Mouse (Mus musculus) lung, adult 18-20 months (tissue): ENCODE data around the gene Fam229a.

Experiments
- DNase-seq, 2 experiments: peaks; one replicate each; pipeline ENCODE4 v3.0.0; 2022; ENCODE audit warnings: mixed read lengths in 2 of 2

The Fam229a gene

DNA sequence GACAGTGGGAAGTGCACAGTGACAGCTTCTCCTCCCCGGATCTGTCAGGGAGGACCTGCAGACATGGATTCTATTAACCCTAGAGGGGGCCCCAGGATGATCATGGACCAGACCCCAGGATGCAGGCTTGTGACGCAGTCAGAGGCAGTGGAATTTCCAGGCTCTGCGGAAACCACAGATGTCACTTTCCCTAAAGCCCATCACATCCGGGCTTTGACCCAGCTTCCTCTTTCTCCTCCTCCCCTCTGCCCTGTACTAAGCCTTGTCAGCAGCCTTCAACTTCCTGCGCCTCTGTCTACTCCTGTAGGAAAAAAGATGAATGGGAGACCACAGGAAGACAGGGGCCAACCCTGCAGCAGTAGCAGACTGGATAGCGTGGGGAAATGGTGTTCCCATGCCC, 5.6 kb downstream of the Fam229a start:
- DNase-seq, result peak in 1 of 2 experiments; percentile 55

DNA sequence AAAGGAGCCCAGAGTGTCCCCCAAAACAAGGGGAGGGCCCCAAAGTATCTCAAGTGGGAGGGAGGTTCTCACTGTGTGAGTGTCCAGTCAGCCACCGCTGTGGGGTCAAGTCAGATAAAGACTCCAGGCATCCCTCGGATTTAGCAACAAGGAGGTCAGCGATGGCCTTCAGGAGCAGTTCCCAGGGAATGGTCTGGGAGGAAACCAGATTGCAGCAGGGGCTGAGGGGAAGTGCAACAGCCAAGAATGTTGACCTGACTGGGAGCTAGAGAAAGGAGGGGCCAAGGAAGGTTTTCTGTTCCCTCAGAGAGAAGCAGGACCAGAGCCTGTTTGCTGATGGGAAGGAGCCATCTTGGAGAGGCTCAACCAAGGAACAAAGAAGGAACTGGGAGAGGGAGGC, 8.0 kb downstream of the Fam229a start:
- no peak for DNase-seq

DNA sequence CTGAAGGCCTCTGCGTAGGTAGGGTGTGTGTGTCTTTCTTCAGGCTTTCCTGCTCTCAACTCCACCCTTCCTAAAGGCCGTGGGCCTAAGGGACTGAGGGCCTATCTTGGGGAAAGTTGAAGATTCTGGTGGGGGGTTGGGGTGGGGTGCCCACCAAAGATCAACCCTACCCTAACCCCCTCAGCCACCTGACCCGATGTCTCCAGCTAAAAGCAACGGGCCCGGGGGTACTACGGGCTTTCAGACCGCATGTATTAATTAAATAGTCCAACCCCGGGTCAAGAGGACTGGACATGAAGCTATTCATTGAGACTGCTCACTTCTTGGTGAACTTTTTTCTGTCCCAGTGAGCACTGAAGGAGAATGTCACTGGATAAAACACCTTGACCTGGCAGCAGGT, 9.0 kb downstream of the Fam229a start:
- no peak for DNase-seq

DNA sequence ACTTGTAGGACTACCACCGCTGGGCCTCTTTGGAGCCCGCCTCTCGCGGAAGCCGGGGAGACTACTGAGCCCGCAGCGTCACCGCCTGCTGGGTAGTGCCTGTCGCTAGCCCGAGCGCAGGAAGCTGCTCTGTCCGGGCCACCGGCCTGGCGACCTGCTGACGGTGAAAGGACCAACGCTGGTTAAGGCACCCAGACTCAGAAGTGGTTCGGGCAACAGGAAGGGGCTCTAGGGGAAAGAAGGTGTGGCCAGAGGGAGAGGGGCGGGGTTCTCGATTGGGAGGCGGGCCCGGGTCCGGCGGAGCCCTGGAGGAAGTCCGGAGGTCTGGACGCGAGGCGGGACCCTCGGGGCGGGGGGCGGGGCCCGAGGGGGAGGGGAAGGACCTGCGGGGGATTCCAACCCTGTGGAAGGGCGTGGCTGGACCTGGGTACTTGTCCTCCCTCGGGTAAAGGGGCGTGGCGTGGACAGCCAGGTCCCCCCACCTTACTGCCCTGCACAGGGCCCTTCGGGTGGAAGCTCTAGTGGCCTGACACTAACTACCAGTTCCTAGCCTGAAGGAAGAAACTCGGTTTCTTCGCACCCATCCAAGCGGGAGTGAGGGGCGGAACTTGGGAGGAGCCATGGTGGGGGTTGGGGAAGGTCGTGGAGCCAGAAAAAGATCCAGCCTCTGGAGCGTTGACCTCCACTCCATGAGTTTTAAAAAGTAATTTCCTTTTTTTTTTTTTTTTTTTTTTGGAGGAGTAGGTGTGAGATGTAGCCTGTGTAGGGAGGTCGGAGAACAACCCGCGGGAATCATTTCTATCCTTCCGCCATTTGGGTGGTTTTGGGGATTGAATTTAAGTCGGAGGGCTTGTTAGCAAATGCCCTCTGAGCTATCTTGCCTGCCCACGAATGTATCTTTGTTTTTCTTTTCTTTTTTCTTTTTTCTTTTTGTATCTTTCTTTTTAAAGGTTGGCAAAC, 9.9 kb downstream of the Fam229a start:
- DNase-seq, result peak; percentile 94 to 96

DNA sequence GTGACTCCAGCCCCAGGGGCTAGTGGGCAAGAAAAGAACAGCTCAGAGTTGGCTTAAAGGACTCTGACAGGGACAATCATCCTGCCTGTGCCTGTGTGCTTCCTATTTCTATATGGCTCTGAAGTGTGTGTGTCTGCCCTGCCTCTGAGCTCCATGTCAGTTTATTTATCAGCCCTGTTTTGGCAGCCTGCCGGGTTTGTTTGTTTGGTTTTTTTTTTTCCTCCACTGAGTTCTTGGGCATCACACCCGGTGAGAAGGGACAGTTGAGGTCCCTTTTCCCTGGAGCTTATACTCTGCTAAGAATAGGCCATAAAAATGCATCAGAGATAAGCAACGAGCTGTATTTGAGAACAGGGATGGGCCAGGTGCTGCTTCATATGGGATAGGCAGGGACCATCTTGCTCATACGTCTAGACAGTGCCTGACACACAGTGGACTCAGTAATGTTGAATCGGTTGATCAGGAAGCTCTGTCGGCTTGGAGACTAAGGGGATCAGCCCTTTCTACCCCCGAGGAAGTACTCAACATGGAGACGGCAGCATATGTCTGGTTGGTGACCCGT, 11.4 kb downstream of the Fam229a start:
- DNase-seq, result no peak

DNA sequence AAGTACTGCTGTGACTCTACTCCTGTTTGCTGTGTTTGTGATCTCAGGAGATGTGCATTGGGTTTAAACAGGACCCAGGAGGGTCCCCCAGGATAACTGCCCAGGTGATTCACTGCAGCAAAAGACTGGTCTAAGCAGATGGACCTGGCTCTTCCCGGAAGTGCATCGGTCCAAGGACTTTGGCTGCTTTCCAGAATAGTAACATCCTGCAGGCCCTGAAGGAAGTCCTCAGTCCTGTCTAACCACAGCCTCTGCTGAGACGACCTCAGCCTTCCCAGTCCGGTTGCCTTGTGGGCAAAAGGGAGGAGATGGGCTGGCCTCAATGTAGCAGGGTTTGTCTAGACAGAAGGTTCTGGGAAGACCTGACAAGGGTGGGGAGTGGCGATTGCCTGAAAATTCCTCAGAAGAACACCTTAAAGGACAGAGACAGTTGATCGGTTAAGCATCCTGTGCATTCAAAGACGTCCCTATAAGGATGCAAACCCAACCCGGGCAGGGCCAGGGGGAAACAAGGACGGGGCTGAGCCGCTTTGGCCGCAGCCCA, 12.0 kb downstream of the Fam229a start:
- no peak for DNase-seq

DNA sequence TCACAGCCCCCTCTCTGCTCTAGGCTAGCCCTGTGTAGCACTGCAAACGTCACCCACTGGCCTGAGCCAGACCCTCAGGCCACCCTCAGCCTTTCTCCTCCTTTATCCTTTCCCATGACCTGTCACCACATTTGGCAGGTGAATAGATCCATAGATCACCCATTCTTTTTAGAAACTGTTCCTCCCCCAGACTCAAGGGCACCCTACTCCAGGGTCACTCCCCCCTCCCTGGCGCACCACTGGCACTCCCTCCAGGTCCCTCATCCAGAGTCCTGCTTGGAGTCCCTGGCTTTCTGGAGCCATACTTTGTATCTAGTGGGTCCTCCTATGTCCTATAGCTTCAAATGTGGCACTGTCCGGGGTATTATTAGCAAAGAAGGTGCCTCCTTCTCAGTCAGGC, 14.5 kb downstream of the Fam229a start:
- no peak for DNase-seq

DNA sequence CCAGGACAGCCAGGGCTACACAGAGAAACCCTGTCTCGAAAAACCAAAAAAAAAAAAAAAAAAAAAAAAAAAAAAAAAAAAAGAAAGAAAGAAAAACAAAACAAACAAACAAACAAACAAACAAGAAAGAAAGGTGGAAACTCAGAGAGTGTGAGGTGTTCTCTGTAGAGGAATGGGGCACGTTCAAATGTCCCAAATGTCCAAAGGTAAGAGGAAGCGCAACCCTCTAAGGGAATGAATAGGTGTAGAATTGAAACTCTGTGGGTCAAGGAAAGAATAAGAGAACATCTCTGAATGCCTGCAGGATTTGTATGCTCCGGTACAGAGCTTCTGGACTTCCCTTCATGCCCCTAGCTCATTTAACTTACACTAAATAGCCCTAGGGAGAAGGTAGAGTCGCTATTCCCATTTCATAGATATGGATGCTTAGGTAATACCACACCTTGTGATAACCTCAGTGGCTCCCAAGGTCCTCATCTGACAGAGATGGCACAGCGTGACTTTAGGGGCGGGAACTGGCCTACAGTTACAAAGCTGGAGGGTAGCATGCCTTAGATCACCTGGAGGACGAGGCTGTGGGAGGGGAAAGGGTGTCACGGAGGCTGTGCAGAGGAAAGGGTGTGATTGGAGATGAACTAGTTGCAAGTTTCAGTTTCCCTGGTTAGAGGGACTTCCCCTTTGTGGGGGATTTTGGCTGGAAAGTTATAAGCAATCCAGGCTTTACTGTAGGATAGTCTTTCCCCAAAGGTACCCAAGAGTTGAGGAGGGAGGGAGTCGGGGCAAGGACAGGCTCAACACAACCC, 16.6 kb downstream of the Fam229a start:
- no peak for DNase-seq

DNA sequence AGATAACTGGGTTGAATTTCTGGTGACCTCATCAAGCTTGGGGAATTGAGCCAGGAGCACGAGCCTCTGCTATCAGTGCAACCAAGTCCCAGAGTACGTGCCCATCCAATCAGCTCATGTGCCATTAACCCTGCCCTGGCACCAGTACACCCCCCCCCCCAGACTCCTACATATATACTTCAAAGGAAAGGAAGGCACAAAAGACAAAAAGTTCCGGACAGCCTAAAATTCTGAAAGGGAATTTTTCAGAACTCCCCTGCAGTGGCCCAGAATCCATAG, 17.2 kb downstream of the Fam229a start:
- DNase-seq, result no peak

DNA sequence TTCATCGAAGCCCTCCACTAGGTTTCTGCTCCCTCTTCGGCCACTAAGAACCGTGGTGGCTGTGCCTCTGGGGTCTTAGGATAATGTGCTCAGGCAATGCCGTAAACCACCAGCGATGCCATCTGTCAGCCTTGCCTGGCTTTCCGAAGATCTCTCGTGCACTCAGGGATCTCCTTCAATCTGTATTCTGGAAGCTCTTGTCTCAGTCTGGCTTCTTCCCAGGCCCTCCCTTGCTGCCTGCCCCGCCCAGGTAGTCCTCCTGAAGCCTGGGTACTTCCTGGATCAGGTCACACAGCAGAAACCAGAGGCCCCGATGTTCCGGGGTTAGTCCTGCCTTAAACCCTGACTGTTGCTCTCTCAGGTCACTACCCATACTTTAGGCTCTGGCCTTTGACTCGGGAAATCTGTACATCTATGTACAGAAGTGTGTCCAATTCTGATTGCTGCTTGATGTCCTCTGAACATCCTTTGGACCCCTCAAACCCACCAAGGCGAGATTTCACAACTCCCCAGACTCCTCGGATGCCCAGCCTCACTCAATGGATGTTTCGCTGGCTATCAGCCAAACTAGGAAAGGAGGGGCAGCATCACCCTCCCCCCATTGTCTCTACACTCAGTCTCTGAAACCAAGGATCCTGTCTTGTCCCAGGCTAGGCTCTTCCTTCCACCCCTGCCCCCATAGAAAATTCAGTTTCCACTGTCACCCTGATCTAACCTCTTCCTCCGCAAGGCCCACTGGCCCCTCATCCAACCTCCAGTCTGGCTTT, 18.0 kb downstream of the Fam229a start:
- DNase-seq, result peak; percentile 45 to 67

DNA sequence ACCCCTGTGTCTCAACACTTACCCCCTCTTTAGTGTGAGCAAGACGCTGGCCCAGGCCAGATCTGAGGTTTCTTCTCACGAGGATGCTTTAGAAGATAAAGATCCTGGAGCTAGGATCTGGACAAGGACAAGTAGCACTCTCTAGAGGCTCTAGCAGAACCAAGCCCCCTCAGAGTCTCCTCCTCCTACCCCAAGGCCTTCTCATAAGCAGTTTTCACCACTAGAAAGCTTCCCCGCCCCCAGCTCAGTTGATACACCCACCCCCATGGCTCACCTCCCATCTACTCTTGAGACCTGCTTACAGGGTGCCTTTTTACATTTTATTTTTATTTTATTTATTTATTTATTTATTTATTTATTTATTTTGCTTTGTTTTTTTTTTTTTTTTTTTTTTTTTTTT, 18.7 kb downstream of the Fam229a start:
- DNase-seq, result no peak

DNA sequence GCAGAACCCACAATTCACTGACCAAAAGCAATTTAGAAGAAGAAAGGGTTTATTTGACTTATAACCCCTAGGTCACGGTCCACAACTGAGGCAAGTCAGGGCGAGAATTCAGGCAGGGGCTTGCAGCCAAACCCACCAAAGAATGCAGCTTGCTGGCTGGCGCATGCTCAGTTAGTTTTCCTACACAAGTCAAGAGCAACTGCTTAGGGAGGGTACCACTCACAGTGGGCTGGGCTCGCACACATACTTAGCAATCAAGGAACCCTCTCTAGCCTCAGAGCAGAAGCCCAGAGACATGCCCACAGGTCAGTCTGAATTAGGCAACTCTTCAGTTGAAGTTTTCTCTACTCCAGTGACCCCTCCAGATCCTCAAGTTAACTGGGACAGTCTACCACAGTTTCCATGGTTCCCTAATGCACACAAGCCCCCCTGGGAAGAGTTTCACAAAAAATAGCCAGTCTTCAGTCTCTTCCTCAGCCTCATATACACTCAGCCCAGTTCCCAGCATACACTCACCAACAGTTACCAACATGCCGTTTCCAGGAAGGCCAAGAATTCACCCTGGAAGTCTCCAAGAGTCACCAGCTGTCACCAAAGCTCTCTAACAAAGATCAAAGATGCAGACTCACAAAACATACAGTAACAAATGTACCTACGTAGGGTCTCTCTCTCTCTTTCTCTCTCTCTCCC, 19.9 kb downstream of the Fam229a start:
- no peak for DNase-seq

DNA sequence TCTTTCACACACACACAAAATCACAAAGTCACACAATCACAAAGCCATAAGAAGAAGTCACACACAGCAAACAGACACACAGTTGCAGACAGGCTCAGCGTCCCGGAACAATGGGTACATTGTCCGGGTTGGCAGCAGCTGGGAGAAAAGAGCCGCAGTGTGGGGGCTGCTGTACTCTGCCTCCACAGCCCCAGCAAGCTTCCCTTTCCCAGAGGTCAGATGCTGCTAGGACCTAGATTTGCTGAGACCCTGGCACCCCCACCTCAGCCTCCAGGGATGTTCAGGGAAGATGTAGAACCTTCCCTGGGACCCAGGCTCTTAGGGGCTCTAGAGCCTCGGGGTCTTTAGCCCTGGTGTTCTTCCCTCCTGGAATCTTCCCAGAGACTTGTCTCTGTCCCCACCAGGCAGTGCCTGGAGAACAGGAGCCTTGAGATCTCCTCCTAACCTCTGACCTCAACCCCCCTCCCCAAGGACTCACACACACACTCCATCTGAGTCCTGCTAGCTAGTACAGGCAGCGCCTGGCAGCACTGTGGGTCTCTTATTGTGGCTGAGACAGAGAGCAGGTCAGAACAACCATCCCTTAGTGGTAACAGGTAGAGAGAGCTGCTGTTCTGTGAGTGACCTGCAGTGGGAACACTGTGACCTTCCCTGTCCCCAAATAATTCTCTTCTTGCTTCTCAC, 20.6 kb downstream of the Fam229a start:
- no peak for DNase-seq

DNA sequence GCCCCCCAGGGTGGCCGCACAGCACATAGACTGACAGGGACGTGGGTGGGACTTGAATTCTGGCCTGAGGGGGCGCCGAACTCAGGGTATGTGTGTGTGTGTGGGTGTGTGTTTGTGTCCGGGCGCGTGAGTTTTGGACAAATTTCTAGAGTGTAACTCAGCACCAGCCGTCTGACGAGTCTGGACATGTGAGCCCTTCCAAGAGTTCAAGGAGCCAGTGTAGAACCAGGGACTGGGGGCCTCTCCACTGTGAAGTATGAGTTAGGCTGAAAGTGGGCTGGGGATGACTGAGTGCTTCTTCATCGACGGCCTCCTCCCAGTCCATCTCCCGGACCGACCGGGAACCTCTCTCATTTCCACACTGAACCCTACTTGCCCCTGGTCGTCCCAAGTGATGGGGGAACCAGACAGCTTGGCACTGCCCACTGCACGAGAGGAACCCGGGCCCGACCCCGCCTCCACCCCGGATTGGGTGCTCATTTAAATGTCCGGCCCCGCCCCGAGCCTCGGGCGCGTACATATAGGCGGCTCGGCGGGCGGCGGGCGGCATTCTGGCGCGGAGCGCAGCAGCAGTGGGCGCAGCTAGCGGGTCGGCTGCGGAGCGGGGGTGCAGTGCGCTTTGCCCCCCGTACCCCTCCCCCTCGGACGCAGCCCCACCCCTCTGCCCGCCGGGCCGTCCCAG, 22.2 kb downstream of the Fam229a start, which contains the start of gene Marcksl1:
Gene Marcksl1 (plus strand): TSS at position 496 of the 682 bp plus-strand sequence.
- peak; percentile 80 to 85 for DNase-seq

DNA sequence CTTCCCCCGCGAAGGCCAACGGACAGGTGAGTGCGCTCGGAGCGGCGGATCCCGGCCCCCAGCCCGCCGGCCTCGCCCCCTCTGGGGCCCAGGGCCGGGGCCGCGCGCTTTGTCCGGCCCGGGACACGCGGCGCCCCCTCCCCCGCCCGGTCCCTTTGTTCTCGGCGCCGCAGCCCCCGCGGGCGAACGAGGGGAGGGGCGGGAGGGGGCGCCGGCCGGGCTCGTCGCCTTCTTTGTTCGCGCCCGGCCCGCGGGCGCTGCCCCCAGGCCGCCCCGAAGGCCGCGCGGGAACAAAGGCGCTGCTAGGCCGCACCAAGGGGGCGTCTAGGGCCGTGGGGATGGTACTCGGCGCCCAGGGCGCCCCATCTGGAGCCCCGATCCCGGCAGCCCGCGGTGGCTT, 22.9 kb downstream of the Fam229a start:
- DNase-seq, result no peak

DNA sequence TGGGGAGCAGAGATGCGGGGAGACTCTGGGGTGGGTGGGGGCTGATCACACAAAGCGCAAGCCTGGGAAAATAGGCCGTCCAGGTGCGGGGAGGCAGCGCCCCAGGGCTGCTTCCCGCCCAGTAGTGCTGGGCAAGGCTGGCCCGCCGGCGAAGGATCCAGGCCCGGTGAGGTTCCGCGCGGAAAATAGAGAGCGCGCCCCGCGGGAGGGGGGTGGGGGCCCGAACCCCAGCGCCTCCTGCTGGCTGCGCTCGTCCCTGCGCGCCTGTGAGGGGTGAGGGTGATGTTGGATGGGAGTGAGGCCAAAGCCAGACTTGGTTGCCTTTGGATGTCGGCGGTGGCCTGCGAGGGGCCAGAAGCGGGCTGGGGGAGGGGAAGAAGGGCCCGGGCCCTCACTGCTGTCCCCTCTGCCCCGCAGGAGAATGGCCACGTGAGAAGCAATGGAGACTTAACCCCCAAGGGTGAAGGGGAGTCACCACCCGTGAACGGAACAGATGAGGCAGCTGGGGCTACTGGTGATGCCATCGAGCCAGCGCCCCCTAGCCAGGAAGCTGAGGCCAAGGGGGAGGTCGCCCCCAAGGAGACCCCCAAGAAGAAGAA, 23.4 kb downstream of the Fam229a start:
- no peak for DNase-seq

DNA sequence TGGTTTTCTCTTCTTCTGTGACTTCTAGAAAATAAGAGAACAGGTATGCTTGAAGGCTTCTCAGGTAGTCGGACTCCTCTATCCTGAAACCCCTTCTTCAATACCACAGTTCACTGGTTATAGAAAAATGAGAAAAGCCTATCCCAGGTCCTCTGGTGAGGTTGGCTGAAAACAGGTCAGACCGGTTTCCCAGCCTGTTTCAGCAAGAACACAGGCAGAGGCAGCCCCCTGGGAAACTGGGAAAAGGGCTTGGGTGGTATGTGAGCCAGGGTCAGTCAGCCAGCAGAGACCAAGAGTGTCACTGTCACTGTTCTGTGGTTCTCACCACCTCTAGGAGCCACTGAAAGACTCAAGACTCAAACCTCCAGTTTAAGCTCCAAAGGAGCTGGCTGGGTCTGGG, 25.9 kb downstream of the Fam229a start:
- DNase-seq, result peak; percentile 55 to 76

DNA sequence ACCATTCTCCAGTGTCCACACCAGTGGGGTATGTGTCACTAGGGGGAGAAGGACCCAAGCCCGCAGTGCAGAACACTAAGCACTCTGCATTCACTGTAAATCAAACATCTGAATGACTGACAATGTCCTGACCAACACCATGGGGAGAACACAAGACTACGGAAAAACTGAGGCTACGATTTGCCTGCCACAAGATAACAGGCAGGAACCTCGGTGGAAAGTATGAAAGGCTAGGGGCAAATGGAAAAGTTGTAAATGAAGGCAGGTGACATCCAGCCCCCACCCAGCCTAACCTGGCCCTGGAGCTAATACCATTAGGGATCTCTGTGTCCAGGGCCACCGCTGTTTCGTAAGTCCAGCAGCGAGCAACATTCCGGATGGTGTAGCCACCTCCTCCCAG, 27.5 kb downstream of the Fam229a start:
- no peak for DNase-seq

DNA sequence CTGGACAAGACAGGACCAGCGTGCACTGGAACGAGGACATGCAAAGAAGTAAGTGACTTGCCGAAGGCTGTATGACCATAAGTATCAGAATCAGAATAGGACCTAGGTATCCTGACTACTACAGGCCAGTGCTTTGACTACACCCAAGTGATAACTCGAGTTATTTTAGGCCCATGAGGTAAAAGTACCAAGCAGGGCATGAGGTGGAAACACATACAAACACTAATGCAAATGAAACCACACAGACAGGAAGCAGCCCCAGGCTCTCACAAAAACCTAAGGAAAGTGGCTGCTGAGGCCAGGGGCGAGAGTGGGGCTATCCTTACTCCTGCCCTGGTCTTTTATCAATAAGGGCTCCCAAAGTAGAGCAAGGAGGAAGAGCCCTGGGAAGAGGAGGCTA, 34.3 kb downstream of the Fam229a start:
- no peak for DNase-seq

DNA sequence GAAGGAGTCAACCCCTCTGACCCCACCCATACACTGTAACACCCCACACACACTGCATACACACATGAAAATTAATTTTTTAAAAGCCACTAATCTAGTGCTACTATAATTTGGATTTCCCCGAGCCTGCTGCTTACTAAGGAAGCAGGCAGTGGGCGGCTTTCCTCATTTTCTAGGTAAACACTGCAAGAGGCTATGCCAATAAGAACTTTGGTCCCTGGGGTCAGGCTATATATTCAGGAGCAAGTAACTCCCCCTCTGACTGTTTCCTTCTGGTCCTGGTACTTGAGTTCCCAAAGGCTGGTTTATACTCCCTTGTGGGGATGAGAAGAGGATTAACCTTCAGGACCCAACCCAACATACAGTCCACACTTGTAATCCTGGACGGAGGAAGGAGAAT, 34.9 kb downstream of the Fam229a start:
- no peak for DNase-seq
